Mouse (Mus musculus) forebrain, embryonic 11.5 days (tissue): ENCODE measurements around the gene Palld. TPM values are rescaled to one million over a fixed set of nuclear protein-coding genes. Genes with fewer than 3 reads are reported as not detected.

ENCODE experiments used
- ATAC-seq: fragments of 200-750 bp; cut with Nextera tagmentation; replicated peaks from 2 replicates; pipeline ENCODE4 v1.8.0; 2017; ENCODE audit warnings: moderate TSS enrichment; ENCODE audit not compliant: low FRiP score
- DNase-seq: peaks from one replicate; pipeline ENCODE4 v3.0.0-alpha.2; 2017; ENCODE audit warnings: low spot score
- H3K27ac ChIP-seq: fragments of 300-500 bp; sonication (generic); 2 replicates; pipeline ENCODE4 v1.5.1; 2014; ENCODE audit warnings: low read depth, low read length
- H3K27me3 ChIP-seq: fragments of 300-500 bp; sonication (generic); 2 replicates; pipeline ENCODE4 v1.6.1; 2014; ENCODE audit warnings: mild to moderate bottlenecking, low read length, mixed read lengths; ENCODE audit not compliant: control insufficient read depth, insufficient read depth
- H3K36me3 ChIP-seq: fragments of 300-500 bp; sonication (generic); 2 replicates; pipeline ENCODE4 v1.6.1; 2014; ENCODE audit warnings: mild to moderate bottlenecking, low read length, moderate library complexity, mixed read lengths; ENCODE audit not compliant: control insufficient read depth, insufficient read depth
- H3K4me1 ChIP-seq: fragments of 300-500 bp; sonication (generic); replicated peaks from 2 replicates; pipeline ENCODE4 v1.6.1; 2014; ENCODE audit warnings: low read length, mixed read lengths; ENCODE audit not compliant: control insufficient read depth, insufficient read depth
- H3K4me2 ChIP-seq: fragments of 300-500 bp; sonication (generic); 2 replicates; pipeline ENCODE4 v1.6.1; 2014; ENCODE audit warnings: low read depth, mild to moderate bottlenecking, low read length, moderate library complexity, mixed read lengths; ENCODE audit not compliant: severe bottlenecking
- H3K4me3 ChIP-seq: fragments of 300-500 bp; sonication (generic); 2 replicates; pipeline ENCODE4 v1.5.1; 2014; ENCODE audit warnings: low read depth, low read length
- H3K9ac ChIP-seq: fragments of 300-500 bp; sonication (generic); 2 replicates; pipeline ENCODE4 v1.6.1; 2014; ENCODE audit warnings: low read length
- H3K9me3 ChIP-seq: fragments of 300-500 bp; sonication (generic); 2 replicates; pipeline ENCODE4 v1.6.1; 2016; ENCODE audit warnings: low read length, mixed read lengths; ENCODE audit not compliant: control insufficient read depth
- WGBS: fragments of 180-500 bp; shearing (Covaris S2); extraction: QIAGEN DNeasy Blood & Tissue Kit; methylation state at CpG from one replicate; pipeline ENCODE4 v1.1.7; 2014; 5-methylcytosine and 5-hydroxymethylcytosine counted together
- polyA plus RNA-seq: library from polyadenylated mRNA; unstranded; fragments of >200 nt; fragmentation: Nextera tagmentation; extraction: Ambion mirVana; gene quantifications from 2 replicates; pipeline ENCODE4 v1.2.1, GENCODE M21; 2014

The Palld gene
- polyA plus RNA-seq, 1 experiment from 2014 or later = 56.7 TPM

GRCm38 (mm10) chr8:61588336-61588735 is 314.2 kb downstream of the Palld start:
- no peaks in the 10 kb centered on the region for H3K36me3 ChIP-seq
- H3K27me3 ChIP-seq = no peaks in the 10 kb centered on the region
- 91% methylated on average over 1 of the region's 1 CpGs for WGBS
- no peak overlapping the region for H3K27ac ChIP-seq
- no peak overlapping the region for H3K4me3 ChIP-seq
- DNase-seq = no peak
- no peak overlapping the region for H3K9ac ChIP-seq
- no peaks in the 10 kb centered on the region for H3K9me3 ChIP-seq
- H3K4me1 ChIP-seq = peaks cover 2% of the 10 kb centered on the region; the same call in 1 of the 2 replicates
- no peak overlapping the region for H3K4me2 ChIP-seq
- ATAC-seq = no peak

DNA sequence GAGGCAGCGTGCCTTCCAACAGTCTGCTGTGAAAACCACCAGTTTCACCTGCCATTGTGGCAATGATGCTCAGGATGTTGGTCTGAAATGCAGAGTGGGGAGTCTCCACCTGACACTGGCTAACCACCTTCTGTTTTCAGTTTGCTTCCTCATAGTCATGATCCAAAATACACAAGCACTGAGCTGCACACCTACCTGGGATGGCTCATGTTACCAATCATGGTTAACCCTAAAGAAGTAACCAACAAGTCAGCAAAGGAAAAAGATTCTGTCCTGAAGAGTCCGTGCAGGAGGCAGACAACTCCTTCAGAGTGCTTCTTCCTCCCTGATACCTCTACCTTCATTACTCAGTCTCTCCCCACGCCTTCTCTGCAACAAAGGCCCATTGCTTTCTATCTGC is 314.8 kb downstream of the Palld start:
- ATAC-seq = no peak
- Histone ChIP-seq H3K4me2 (no peak overlapping the region), H3K4me1 (peaks cover 2% of the 10 kb centered on the region; the same call in 1 of the 2 replicates), H3K27ac (no peak overlapping the region), H3K36me3 (no peaks in the 10 kb centered on the region), H3K4me3 (no peak overlapping the region), H3K9ac (no peak overlapping the region), H3K9me3 (no peaks in the 10 kb centered on the region), H3K27me3 (no peaks in the 10 kb centered on the region)
- DNase-seq = no peak
- WGBS = 81% methylated on average over 3 of the region's 3 CpGs

DNA sequence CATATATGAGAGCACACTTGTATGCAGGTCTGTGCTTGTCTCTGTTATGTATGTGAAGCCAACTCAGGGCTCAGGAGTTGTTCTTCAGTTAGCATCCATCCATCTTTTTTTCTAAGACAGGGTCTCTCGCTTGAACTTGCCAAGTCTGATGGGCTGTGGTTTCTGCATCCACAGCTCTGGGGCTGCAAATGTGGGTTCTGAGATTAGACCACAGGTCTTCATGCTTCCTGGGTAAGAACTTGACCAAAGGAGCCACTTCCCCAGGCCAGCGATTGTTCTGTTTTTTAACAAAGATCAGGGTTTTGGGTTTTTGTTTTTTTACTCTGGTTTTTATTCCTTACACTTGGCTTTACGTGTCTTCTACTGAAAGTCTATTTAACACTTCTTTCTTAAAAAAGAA is 316.0 kb downstream of the Palld start:
- Histone ChIP-seq H3K4me2 (no peak overlapping the region), H3K4me1 (peaks cover 2% of the 10 kb centered on the region; the same call in 1 of the 2 replicates), H3K36me3 (no peaks in the 10 kb centered on the region), H3K27me3 (no peaks in the 10 kb centered on the region), H3K4me3 (no peak overlapping the region), H3K9ac (no peak overlapping the region), H3K9me3 (no peaks in the 10 kb centered on the region), H3K27ac (no peak overlapping the region)
- DNase-seq = no peak
- WGBS = 92% methylated on average over 3 of the region's 3 CpGs
- ATAC-seq = no peak

- ATAC-seq (no peak), DNase-seq (no peak)
- H3K9me3 ChIP-seq = no peaks in the 10 kb centered on the region
- H3K4me2 ChIP-seq = no peak overlapping the region
- H3K4me1 ChIP-seq = 0 out of 2 replicates have a peak, but pooled peaks cover 2% of the 10 kb centered on the region
- H3K27me3 ChIP-seq = no peaks in the 10 kb centered on the region
- H3K9ac ChIP-seq = no peak overlapping the region
- WGBS = 88% methylated on average over 3 of the region's 3 CpGs
- no peaks in the 10 kb centered on the region for H3K36me3 ChIP-seq
- no peak overlapping the region for H3K27ac ChIP-seq
- no peak overlapping the region for H3K4me3 ChIP-seq
Observed at GRCm38 (mm10) chr8:61585746-61586145, 316.7 kb downstream of the Palld start.

GRCm38 (mm10) chr8:61584714-61585383 is 317.6 kb downstream of the Palld start:
- Histone ChIP-seq H3K27ac (no peak overlapping the region), H3K4me1 (0 out of 2 replicates have a peak, but pooled peaks cover under 1% of the 10 kb centered on the region), H3K9me3 (no peaks in the 10 kb centered on the region), H3K27me3 (no peaks in the 10 kb centered on the region), H3K36me3 (no peaks in the 10 kb centered on the region), H3K4me2 (no peak overlapping the region), H3K9ac (no peak overlapping the region), H3K4me3 (no peak overlapping the region)
- no peak for DNase-seq
- no peak for ATAC-seq
- 85% methylated on average over 5 of the region's 5 CpGs for WGBS

DNA sequence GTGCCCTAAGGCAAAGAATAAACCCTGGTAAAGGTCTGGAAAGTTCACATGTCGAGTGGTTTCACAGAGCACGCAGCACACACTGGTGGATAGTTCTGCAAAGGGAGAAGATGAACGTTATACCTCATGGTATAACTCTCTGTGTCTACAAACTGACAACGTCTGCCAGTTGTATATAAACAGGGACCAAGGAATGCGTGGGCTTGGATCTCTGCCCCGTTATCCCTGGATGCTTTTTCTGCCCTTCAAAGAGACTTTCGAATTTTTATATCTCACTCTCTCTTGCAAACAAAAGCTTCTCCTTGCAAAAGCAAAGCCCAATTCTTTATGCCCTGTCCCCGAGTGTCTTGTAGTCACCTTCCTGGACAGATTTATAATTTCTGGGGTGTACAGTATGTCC is 319.9 kb downstream of the Palld start:
- Histone ChIP-seq H3K27ac (no peak overlapping the region), H3K36me3 (no peaks in the 10 kb centered on the region), H3K4me3 (no peak overlapping the region), H3K4me1 (no peaks in the 10 kb centered on the region), H3K9ac (no peak overlapping the region), H3K9me3 (no peaks in the 10 kb centered on the region), H3K27me3 (no peaks in the 10 kb centered on the region), H3K4me2 (no peak overlapping the region)
- 92% methylated on average over 8 of the region's 8 CpGs for WGBS
- DNase-seq = no peak
- no peak for ATAC-seq

DNA sequence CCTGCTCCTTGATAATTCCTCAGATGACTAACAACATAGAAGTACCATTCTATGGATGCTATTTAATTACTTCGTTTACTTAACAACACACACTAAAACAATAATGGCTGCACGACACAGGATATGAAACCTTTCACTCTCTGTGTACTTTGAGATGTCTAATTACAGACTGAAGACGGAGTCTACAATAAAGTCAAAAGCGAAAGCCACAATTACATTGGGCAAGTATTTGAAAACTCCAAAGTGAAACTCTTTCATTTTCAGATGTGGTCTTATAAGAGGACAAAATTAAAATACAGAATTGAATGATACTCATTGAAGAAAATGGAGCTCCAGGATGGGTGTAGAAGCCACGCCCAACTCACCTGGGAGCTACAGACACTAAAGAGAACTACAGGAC is 321.2 kb downstream of the Palld start:
- H3K9ac ChIP-seq = no peak overlapping the region
- no peak overlapping the region for H3K4me3 ChIP-seq
- H3K27me3 ChIP-seq = no peaks in the 10 kb centered on the region
- 87% methylated on average over 5 of the region's 5 CpGs for WGBS
- no peaks in the 10 kb centered on the region for H3K4me1 ChIP-seq
- ATAC-seq (no peak), DNase-seq (no peak)
- no peak overlapping the region for H3K27ac ChIP-seq
- no peaks in the 10 kb centered on the region for H3K36me3 ChIP-seq
- H3K9me3 ChIP-seq = no peaks in the 10 kb centered on the region
- no peak overlapping the region for H3K4me2 ChIP-seq

GRCm38 (mm10) chr8:61579831-61580230 is 322.7 kb downstream of the Palld start:
- Histone ChIP-seq H3K27ac (no peak overlapping the region), H3K4me3 (no peak overlapping the region), H3K27me3 (no peaks in the 10 kb centered on the region), H3K9ac (no peak overlapping the region), H3K9me3 (no peaks in the 10 kb centered on the region), H3K4me2 (no peak overlapping the region), H3K36me3 (no peaks in the 10 kb centered on the region), H3K4me1 (no peaks in the 10 kb centered on the region)
- no peak for ATAC-seq
- DNase-seq = no peak
- 89% methylated on average over 4 of the region's 4 CpGs for WGBS

- Histone ChIP-seq H3K4me2 (no peak overlapping the region), H3K27me3 (no peaks in the 10 kb centered on the region), H3K4me1 (no peaks in the 10 kb centered on the region), H3K9me3 (no peaks in the 10 kb centered on the region), H3K4me3 (no peak overlapping the region), H3K36me3 (no peaks in the 10 kb centered on the region), H3K9ac (no peak overlapping the region), H3K27ac (no peak overlapping the region)
- no peak for ATAC-seq
- 90% methylated on average over 6 of the region's 6 CpGs for WGBS
- no peak for DNase-seq
Observed at GRCm38 (mm10) chr8:61578754-61579153, 323.7 kb downstream of the Palld start.
